Mouse (Mus musculus): ENCODE measurements around the gene Pip5kl1. TPM values are rescaled to one million over a fixed set of nuclear protein-coding genes. Genes with fewer than 3 reads are reported as not detected.

The Pip5kl1 gene
- total RNA-seq, 4 experiments from 2014 or later, result 4.0 to 5.2 (median 4.5) TPM

DNA sequence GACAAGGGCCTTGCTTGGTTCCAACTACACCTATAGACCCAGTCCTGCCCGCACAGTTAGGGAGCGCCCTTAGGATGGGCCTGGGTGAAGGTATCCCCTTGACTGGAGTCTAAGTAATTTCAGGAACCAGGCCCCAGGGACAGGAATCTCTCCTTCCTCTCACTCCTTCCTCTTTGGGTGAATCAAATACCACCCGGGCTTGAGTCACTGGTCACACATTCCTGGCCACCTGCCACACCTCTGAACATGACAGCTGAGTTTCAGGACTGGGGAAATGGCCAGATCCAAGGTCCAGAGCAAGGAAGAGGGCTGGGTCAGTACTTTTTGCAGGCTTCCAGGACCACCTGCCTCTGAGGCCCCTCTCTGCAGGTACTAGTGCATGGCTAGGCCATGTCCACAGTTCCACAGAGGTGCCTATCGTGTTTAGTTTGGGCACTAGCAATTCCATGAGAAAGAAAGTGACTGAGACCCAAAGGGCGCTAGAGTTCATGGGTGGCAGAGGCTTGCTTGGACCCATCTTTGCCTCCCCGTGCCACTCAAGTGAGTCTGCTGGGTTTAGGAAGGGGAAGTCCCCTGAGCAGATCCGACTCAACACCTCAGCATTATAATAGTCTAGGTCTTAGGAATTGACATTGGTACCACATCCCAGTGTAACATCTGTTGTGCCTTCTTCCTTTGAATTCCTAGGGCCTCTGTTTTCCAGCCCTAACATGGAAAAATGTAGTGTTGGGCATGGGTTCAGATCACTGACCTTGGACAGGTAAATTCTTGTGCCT, 26.4 kb upstream of the Pip5kl1 start:
- DNase-seq (ENCODE audit: low spot score in 2 of 2), result no peak

DNA sequence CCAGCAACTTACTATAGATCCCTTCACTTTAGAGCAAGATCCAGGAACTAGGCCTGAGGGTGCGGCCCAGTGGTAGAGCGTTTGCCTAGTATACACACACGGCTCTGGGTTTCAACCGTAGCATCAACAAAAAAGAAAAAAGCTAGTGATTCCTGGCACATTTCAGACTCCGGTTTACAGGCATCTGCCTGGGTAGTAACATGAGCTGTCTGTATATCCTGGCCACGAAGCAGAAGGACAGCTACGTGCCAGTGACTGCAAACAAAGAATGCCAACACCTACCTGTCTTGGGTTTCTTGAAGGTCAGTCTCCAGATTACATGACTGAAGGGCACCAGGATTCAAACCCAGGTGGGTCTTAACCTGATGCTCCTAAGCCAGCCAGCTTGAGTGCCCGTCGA, 25.4 kb upstream of the Pip5kl1 start:
- DNase-seq (ENCODE audit: low spot score in 2 of 2), result no peak

DNA sequence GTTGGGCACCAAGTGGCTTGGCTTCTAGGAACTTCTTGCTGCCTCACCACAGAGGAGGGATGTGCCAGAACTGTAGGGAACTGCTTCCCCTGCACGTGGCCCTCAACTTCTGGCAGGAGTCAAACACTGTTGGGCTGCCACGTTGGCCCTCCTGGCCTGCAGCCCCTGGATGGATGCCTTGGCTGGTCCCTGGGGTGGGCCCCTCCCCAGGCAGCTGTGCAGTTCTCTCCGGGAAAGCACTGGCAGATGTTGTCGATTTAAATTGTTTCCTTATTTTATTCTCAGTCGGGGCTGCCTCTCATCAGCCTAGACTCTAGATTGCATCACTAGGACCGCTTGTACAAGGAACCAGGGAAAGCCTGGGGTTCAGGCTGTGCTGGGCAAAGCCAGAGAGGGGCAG, 24.8 kb upstream of the Pip5kl1 start:
- peak in 1 of 2 experiments; percentile 38 for DNase-seq (ENCODE audit: low spot score in 2 of 2)

DNA sequence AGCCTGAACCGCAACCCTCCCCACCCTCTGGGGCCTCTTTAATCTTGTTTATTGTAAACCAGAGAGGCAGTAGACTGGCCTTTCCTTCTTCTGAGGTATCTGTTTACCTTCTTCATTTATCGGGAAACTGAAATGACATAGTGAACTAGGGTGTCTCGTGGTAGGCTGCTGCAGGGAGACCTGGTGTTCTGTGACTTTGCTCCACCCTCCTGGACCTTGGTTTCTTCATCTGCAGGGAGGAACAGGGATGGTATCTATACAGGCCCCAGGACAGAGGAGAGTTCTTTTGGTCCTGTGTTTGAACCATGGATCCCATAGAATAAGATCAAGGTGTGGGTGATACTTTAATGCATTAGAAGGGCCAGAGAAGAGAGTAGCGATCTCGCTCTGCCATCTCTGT, 23.4 kb upstream of the Pip5kl1 start:
- DNase-seq (ENCODE audit: low spot score in 2 of 2), result no peak

DNA sequence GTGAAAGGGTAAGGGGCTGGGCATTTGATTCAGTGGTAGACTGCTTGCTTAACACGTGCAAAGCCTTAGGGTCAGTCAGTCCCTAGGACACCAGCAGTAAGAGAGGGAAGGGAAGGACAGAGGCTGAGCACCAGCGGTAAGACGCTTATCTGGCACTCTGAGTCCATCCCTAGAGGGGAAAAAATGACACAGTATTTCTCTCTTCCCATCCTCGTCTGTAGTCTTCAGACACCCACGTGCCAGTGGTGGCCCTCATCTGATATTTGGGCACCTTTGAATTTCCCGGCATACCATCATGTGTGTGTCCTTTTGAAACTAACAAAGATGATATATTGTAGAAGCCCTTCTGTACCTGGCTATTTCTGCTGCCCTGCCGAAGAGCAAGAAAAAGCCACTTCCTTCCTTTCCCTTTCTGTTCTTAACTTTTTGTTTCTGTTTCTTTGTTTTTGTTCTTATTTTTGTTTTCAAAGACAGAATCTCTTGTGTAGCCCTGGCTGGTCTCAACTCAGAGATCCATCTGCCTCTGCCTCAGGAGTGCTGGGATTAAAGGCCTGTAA, 20.9 kb upstream of the Pip5kl1 start:
- no peak for DNase-seq (ENCODE audit: low spot score in 2 of 2)

DNA sequence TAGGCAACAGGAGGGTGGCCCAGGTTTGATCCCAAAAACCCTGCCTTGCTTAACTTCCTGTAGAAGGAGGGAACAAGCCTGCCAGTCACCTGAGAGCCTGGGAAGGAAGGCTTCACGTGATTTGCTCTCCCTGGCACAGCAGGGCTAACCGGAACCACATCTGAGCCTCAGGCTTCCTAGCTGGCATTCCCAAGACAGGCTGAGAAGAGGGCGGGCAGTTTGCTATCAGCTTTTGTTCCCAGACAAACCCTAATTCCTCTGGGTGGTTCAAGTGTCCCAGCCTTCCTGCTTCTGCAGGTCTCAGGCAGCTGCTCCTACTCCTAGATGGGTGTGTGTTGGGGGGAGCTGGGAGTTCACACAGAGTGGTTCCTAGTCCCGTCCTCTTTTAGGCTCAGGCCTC, 19.1 kb upstream of the Pip5kl1 start:
- no peak for DNase-seq (ENCODE audit: low spot score in 2 of 2)

DNA sequence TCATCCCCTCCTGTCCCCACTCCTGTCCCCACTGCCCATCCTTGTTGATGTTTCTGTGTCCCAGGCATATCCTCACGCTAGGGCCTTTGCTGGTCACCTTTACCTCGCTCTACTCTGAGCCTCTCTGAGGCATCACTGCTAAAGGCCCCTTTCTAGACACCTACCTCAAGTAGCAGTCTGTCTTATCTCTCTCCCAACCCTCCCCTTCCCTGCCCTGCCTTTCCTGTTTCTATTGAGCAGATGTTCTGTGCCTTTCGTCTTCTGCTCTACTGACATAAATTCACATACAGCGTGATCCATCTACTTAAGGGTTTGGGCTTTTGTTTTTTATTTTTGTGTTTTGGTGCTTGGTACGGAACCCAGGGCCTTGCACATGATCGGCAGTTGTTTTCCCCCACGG, 18.6 kb upstream of the Pip5kl1 start:
- no peak for DNase-seq (ENCODE audit: low spot score in 2 of 2)

DNA sequence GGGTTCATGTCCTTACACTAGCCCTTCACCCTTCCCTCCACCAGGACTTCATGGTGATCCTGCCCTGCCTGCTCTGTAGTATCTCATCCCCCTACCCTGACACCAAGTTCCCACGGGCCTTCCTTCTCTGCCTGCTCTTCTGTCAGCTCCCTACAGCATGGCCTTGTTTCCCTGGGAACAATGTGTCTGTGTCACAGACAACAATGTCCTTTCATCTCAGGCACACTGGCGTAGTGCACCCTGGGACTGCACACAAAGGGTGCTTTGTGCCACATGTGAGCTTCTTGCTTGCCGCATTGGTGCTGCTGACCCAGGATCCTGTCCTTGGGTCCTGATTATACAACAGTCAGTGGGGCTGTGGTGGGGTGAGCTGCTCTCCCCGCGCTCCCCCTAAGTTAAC, 15.0 kb upstream of the Pip5kl1 start:
- peak; percentile 73 to 84 for DNase-seq (ENCODE audit: low spot score in 2 of 2)

DNA sequence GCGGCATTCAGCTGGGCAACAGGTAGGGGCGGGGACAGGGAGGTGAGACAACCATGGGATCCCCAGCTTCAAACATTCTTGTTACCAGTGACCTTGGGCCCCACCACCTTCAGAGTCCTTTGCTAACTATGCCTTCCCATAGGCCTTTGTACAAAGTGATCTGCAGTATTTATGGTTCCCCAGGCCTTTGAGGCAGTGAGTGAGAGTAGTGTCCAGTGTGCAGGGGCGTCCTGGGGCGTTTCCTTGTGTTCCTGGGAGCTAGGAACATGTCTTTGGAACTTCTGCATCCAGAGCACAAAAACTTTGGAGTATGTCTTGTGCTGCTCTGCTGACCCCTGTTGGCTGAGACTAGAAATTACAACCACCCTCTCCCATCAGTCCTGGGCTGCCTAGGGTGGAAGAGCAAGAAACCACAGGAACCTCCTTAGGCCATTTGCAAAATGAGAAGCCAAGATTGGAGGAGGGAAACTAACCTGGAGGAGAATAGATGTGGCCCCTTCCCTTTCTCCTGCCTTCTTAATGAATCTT, 8.0 kb upstream of the Pip5kl1 start:
- DNase-seq (ENCODE audit: low spot score in 2 of 2), result peak in 1 of 2 experiments; percentile 69

DNA sequence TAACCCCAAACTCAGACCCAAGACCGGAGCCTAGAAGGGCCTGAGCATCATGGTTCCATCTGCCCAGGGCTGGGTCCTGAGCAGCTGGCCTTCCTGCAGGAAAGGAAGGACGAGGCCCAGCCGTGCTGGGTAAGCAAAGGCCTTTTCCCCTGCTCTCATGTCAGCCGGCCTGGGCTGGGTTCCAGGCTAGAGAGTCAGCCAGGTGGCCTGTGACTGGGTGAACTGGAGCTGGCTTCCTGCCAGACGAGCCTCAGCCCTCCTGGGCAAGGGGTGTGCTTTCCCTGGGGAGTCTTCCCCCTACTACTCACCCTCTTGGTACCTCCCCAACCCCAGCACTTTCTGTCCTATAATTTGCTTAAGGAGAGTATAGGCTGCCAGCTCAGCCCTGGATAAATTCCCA, 6.4 kb upstream of the Pip5kl1 start:
- DNase-seq (ENCODE audit: low spot score in 2 of 2), result no peak

DNA sequence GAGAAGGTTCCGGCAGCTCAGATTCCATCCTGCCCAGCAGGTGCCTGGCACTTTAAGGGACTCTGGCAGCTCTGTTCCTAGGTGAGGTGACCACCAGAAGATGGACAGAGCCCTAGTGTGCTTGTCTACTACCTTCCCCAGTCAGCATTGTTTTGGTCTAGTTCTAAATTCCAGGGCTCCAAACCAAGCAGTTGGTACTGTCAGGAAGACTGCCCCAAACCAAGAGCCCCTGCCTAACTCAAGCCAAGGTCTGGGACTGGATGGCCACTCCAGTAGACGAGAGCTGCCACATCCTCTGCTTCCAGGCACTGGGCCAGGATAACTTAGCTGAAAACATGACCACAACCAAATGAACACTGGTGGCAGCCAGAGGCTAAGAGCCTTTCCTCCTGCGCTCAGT, 5.7 kb upstream of the Pip5kl1 start:
- DNase-seq (ENCODE audit: low spot score in 2 of 2), result no peak

DNA sequence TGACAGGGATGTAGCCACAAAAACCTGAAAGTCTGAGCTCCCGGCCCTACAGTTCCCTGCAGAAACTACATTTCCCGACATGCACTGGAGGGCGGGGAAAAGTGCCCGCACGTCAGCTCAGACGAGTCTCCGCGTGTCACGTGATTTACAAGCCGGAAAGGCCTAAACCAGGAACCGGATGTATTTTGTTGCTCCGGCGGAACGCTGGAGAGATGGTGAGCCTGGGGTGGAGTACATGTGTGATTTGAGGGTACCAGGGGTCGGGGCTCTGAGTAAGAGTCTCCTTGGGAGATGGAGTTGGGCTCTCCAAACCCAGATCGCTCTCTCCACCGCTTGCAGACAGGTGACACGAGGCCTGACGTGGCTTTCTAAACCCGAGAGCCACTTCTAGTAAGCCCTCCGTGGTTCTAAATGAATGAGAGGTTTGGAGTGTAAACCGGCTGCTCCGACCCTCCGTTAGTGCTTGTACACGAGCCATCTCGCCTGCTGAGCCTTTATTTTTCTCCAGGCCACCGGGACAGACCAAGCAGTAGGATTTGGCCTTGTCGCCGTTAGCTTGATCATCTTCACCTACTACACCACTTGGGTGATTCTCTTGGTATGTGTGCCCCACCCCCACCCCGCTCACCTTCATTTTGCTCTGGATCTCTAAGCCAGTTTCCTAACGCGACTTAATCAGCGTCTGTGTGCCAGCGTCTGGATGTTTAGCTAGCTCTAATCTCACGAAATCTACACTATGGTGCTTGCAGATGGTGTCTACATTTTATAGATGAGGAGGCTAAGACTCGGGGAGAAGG, 3.7 kb upstream of the Pip5kl1 start, which contains the start of gene Dpm2:
Gene Dpm2, plus strand, starts transcription at position 161 of the 797 bp plus-strand sequence.
- DNase-seq (ENCODE audit: low spot score in 2 of 2), result peak; percentile 91 to 92

DNA sequence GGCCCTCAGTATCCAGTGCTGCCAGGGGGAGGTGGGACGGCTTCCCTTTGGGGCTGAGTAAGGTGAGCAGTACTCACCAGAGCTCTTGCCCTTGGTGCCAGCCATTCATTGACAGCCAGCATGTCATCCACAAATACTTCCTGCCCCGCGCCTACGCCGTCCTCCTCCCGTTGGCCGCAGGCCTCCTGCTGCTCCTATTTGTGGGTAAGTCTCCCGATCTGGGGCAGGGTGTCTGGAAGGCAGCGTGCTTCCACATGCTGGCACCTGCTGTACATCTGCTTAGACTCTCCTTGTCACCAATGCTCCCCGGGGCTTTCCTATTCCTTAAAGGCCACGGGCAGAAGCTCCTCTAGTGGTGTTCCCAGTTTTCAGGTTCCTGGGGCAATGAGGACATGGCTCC, 2.4 kb upstream of the Pip5kl1 start:
- DNase-seq (ENCODE audit: low spot score in 2 of 2), result no peak

DNA sequence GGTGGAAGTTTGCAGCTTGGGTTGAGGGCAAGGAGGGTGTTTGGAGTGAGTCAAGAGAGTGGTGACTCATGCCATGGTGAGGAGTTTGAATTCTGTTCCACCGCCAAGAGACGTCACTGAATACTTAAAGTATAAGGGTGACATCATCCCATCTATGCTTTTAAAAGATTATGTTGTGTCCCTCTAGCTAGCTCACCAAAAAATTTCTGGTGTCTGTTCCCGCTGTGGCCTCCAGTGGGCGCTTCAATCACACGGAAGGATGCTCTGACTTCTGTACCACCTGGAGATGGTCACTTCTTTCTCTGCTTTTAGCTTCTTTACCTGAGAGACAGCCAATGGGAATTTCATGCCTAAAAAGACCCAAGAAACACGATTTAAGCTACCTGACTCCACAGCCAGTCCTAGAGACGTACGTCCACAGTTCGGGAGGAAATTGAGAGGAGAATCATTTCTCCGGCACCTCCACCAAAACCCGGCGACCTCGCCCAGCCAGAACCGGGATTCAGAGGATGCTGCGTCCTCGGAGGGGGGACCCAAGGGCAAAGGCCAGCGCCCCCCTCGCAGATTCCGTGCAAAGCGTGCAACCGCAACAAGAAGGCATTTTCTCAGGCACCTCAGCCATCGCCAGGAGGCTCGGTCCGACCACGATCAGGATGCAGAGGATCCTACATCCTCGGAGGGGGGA, 446 bp downstream of the Pip5kl1 start:
- peak in 1 of 2 experiments; percentile 71 for DNase-seq (ENCODE audit: low spot score in 2 of 2)

DNA sequence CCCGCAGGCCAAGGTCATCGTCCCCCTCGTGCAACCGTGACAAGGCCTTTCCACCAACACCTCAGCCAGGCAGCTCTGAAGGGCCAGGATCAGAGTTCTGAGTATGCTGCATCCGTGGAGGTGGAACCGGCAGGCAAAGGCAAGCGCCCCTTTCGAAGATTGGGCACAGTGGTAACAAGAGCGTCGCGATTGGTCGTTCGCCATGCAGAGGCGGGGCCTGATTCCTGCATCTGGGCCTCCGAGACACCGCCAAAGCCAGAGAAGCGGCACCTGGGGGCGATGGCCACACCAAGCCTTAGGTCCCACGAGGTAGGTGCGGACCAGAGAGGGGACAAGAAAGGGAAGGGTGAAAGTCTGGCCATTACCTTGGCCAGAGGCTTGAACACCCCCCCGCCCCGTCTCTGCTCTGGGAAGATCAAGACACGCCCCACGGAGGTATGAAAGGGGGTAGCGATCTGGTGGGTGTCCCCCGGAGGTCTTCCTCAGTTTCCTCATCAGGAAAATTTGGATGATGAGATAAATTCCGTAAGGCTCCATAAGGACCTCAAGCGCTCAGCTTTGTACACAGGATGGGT, 1.1 kb downstream of the Pip5kl1 start, which contains the start of gene 9430097D07Rik:
Gene 9430097D07Rik, minus strand, starts transcription at position 99 of the 575 bp plus-strand sequence.
- peak in 1 of 2 experiments; percentile 65 for DNase-seq (ENCODE audit: low spot score in 2 of 2)

DNA sequence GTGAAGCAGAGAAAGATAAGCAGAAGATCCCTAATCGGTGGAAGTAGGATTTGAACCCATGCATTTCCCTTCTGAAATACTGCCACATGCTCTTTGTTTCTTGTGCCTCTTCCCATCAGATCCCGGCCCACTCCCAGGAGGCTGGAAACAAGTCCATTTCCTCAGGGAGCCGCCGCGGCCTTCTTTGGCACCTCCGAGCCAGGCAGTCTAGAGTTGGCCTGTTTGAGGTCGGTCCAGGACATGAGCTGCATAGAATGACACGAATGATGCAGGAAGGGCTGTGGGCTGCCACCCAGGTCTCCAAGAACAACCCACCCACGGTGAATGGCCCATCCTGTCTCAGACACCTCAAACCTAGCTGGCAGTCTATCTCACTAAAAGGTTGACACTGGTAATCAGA, 1.9 kb downstream of the Pip5kl1 start:
- no peak for DNase-seq (ENCODE audit: low spot score in 2 of 2)

DNA sequence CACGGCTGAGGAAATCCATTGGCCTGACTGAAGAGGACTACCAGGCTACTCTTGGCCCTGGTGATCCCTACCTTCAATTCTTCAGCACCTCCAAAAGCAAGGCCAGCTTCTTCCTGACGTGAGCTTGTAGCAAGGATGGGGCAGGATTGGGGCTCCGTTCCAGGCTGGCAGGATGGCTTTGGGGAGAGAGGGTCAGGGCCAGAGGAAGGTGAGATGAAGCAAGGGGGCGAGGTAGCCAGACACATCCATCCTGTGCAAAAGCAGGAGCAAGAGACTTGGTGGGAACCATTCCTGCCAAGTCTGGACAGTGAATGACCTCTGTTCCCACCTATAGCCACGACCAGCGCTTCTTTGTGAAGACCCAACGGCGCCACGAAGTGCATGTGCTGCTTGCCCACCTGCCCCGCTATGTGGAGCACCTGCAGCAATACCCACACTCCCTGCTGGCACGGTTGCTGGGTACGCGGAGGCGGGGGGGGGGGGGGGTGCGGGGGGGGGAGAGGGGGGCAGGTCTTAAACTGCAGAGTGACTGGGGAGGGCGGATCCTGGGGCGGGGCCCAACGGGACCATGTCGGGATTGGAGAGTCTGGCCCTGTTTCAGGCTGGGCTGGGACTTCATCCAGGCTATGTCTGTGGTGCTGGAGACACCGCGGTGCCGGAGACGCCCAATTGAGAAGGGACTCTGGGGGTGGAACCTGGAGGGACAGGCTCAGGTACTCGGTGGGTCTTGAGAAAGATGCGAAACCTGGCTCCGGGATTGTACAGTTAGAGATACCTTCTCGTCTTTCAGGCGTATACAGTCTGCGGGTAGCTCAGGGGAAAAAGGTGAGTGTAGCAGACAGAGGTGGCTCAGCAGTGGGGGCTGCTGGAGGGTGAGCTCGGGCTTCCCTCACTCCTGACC, 3.8 kb downstream of the Pip5kl1 start:
- DNase-seq (ENCODE audit: low spot score in 2 of 2), result no peak

DNA sequence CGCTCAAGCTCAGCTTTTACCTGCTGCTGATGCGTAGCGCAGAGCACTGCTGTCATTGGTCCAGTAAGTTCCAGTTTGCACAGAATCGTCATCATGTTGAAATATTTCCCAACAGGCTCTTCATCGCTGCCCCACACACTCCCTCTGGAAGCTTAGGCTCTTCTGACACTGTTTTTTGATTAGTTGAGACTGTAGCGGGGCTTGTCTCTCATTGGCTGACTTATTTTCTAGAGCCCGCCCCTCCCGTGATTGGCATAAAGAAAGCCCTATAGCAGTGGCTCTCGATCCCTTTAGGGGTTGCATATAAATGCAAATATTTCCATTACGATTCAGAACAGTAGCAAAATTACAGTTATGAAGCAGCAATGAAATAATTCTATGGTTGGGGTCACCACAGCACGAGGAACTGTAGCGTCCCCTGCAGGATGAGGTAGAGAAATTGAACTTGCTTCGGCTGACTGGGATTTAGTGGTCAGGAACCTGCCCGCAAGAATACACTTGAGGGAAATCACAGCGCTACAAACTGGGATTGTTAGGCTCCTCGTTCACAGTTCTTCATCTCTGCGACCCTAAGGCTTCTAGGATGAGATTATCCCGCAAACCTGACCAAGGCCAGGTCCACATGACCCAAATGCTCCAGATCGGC, 7.0 kb downstream of the Pip5kl1 start:
- peak; percentile 73 to 81 for DNase-seq (ENCODE audit: low spot score in 2 of 2)
